Mouse (Mus musculus): ENCODE measurements around the gene Rora.

DNA sequence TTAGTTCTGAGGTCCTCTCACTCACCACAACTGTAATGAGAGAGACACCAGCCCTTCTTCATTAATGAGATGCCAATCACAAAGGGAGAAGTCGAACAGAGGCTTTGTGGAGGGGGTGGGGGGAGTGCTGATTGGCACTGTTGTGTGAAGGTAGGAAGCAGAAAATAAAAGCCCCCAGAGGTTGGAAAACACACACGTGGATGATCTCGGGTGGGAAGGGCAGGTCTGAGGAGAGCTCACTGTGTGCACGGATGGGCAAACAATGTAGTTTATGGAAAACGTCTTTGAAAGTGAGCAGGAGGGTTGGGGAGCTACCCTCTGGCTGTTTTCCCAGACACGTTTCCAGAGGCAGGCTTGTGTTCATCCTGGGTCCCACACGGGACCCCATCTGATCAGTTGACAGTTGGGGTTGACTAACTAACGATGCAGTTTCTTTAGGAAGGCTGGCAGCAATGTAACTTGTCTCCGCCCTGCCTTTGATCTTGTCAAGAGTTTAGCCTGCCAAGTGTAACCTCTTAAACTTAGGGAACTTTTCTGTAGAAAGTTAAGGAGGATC, 460.9 kb downstream of the Rora start:
- TF ChIP-seq POLR2A (IDR thresholded peaks at IDR 0.05; ENCODE audit: control insufficient read depth, low read depth, low read length), result no peak
- no peak for TF ChIP-seq CTCF (IDR thresholded peaks at IDR 0.05; ENCODE audit: control insufficient read depth, insufficient read depth, insufficient replicate concordance, low read depth, low read length)
